Mouse (Mus musculus) G1E-ER4 (cell line): Measurements from ENCODE around the gene Kcnma1. TPM values are rescaled to one million over a fixed set of nuclear protein-coding genes. Genes with fewer than 3 reads are reported as not detected.

Experiments used
- GATA1 ChIP-seq: IDR thresholded peaks from one replicate; pipeline ENCODE4 v1.8.0; 2012; ENCODE audit warnings: low read length, inconsistent platforms
- polyA plus RNA-seq: library from polyadenylated mRNA; stranded (reverse); fragments of >175 nt; gene quantifications from 2 replicates; pipeline ENCODE4 v1.2.3, GENCODE M21; 2012

The Kcnma1 gene
- polyA plus RNA-seq: not detected in 2 replicates

DNA sequence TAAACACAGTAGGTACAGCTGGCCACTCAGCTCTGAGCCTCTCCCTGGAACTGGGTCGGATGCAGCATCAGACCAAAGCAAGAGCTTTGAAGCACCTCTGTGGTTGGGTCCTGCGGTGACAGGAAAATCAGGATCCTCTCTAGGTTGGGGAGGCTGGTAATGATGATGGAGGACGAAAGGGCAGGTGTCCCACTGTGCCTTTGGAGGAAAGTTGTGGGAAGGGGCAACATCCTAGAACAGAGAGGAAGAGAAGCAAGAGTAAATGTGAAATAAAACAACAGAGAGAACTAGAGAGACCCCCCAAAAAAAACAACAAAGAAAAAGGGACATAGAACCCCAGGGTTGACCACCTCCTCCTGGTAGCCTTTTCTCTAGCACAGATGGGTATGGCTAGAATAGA, at the start of gene Kcnma1:
TSS of gene Kcnma1 (minus strand) at position 101 of the 400 bp plus-strand sequence.
- TF ChIP-seq GATA1: no peak

DNA sequence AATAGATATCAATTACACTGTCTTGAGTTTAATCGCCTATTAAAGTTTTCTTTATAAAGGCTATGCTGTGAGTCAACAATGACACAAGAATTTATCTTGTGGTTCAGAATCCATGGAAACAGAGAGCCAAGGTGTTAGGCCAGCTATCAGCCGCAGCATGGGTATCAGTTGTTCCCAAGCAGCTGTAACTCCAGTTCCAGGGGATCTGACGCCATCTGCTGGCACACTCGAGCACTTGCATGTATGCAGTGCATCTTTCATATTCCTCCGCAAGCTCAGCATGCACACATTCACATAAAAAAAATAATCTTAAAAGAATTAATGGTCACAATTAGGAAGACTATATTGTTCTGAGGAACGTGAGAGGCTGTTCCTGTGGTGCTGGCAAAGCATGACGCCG, 45.5 kb upstream of the Kcnma1 start:
- no peak for TF ChIP-seq GATA1

DNA sequence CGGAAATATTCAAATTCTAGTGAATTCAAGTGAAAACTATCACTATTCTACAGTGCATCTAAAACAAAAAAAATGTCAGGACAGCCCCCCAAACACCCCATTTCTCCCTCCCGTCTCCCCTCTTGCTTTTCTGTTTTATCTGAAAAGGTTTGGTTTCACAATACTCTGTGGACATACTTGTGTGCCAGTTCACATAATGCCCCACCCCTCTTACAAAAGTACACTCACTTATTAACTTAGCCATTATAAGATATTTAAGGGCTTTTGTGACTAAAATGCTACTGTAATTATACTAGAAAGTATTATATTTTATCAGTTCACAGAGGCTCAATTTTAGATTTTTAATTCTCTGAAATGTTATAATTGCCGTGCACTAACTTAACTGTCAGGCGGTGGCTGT, 45.0 kb upstream of the Kcnma1 start:
- no peak for TF ChIP-seq GATA1

DNA sequence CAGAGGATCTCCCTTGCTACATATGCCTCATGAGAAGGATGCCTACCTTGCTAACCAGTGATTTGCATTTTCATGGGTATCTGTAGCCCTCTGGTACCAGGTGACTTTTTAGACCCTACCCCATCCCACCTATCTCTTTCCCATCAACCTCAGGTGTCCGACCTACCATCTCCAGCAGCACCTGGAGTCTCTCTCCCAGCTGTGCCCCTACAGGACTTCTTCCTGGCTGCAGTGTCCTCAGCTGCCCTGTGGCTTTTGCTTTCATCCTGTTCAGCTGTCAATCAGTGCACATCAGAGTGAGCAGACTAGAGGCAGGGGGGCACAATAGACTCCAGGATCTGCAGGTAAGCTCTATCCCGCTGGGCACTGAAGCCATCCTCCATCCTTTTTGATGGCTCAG, 37.5 kb upstream of the Kcnma1 start:
- no peak for TF ChIP-seq GATA1

DNA sequence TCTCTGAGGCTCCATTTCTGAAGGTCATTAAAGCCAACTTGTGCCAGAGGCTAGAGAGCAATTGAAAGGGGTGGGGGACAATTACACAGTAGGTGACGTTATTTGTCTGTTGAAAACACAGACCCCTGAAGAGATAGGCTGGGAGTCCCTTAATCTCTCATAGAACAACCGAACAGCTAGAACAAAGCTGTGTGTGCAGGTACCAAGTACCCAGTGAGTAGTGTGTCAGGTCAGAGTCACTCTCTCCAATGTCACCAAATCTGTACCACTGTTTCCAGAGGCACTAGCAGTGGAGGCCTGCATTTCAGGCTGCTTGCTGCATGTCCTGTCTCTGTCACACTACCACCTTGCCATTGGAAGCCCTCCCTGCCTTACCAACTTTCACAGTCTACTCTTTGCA, 22.3 kb upstream of the Kcnma1 start:
- TF ChIP-seq GATA1: no peak

DNA sequence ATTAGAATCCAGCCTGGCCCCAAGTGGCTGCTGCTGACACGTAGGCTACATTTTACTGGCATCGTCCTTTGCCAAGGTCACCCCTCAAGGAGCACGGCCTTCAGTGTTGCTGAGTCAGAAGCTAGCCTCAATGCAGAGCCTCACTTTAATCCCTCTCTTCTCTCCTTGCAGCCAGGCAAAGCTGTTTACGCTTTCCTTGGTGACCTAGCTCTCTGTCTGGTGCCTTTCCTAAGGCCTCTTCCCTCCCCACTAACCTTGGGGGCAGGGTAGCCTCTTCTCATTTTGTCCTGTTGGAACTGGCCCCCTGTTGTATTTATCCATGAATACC, 21.9 kb upstream of the Kcnma1 start:
- TF ChIP-seq GATA1: no peak

DNA sequence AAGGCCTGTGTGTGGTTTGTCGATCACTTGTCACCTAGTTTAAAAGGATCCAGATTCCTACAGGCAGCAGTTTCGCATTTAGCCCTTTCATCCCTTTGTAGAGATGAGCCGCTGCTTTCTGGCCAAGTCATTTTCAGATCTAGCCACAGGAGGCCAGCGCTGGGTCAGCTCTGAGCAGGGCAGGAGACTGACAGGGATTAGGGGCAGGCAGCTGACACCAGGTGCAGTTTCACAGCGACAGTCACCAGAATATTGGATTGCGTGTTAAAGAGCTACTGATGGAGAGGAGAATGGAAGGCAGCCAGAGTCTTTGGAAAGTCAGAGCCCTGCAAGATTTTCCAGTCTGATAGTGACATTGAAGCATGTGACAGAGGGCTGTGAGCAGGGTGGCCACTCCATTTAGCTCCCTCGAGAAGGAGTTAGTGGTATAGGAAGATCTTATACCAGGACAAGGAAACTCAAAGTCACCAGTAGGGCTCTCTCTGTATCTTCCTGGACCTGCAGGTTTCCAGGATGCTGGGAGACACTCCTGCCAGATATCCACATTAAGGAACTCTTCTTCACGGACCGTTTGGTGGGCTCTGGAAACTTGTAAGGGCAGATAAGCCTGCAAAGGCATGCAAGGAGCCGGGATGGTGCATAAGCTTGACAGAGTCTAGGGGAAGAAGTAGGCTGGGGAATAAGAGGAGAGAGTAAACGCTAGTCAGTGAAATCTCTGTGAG, 21.4 kb upstream of the Kcnma1 start:
- no peak for TF ChIP-seq GATA1

DNA sequence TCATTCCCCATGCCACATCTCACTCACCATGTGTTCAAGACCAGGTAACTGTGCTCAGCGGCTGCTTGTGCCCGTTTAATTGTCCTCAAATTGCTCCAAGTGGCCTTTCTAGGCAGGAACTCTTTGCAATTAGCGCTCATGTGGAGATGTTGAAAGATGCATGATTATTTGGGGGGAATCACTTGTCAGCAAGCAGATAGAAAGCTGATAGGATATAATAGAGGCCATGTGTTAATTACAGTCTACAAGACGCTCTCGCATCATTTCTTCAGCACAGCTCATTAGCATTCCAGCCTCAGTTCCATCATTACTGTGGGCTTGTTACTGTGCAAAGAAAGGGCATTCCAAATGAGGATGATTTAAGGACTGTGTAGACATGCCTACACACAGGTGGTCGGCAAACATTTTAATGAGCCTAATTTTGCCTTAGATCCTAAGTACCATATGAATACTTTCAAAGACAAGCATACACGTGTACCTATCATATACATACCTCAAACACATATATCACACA, 18.6 kb upstream of the Kcnma1 start:
- TF ChIP-seq GATA1: no peak

DNA sequence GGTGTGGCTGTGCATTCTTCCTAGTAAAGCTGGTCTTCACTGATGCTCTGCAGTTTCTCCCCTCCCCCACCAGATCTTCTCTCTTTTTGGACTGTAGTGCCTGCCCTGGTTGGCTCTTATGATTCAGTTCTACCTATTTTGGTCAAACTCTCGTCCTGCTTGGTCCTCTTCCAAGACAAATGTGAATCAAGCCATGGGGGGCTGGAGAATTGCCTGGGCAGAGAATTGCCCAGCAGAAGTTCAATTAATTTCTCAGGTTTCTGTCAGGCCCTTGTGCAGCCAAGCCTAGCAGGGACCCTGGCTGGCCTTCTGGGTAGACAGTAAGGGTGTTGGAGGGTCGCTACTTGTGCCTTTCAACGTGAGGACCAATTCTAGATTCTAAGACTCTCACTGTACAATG, 17.9 kb upstream of the Kcnma1 start:
- no peak for TF ChIP-seq GATA1

DNA sequence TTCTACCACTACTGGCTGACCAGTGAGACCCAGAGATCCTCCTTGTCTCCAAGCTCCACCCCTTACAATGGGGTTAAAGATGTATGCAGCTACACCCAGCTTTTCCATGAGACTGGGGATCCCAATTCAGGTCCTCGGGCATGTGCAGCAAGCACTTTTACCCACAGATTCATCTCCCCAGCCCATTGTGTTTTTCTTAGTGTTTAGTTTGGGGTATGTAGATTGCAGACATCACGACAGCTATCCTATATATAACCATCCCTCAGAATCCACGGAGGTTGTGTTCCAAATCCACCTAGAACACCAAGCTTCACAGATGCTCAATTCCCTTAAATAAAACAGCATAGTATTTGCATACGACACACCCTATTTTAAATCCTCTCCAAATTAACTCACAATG, 6.4 kb upstream of the Kcnma1 start:
- no peak for TF ChIP-seq GATA1

DNA sequence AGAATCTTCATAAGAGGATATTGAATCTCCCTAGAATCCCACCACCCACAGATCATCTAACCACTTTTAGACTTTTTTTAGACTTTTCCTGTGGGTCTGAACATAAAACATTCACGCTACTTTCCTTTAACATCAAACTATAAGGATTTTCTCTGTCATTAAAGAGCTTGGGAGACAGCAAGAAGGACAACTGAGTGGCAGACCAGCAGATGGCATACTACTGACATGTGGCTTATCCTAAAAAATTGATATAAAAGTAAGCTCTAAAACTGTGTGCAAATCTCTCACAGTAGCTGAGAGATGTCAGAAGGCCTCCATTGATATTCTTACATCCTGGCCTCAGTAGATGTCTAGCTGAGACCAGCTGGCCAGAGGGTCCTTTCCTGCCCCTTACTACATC, 4.3 kb downstream of the Kcnma1 start:
- TF ChIP-seq GATA1: no peak

DNA sequence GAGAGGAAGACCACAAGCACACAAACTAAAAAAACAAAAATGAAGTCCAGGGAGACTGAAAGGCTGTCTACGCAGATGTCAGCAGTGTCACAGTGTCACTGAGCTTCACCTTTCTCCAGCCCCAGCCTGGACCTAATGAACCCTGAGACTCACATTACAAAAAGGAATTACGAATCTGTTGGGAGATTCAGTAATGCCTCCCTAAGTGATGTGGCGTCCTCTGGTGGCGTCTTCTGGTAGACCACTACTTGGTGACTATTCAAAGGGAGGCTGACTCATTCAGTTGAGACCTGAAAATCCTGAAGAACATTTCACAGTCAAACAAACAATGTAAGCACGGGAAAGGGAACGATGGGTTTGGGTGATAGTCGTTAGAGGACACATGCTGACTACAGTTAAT, 6.0 kb downstream of the Kcnma1 start:
- TF ChIP-seq GATA1: no peak

DNA sequence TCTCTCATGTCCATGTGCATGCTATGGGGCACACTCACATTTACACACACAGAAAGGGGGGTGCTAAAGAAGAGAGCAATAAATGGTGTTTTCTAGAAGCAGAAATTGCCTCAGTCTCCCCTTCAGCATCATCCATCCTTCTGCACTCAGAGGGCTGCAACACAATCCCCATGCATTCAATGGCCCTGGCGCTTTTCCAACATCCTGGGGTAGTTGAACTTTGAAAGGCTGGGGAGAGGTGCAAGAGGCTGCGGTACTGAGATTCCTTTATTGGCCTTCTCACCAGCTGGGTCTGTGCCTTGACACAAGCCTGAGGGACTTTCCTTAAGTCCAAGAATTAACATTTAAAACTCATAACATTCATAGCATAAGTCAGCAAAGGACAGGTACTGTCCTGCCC, 8.0 kb downstream of the Kcnma1 start:
- TF ChIP-seq GATA1: no peak

DNA sequence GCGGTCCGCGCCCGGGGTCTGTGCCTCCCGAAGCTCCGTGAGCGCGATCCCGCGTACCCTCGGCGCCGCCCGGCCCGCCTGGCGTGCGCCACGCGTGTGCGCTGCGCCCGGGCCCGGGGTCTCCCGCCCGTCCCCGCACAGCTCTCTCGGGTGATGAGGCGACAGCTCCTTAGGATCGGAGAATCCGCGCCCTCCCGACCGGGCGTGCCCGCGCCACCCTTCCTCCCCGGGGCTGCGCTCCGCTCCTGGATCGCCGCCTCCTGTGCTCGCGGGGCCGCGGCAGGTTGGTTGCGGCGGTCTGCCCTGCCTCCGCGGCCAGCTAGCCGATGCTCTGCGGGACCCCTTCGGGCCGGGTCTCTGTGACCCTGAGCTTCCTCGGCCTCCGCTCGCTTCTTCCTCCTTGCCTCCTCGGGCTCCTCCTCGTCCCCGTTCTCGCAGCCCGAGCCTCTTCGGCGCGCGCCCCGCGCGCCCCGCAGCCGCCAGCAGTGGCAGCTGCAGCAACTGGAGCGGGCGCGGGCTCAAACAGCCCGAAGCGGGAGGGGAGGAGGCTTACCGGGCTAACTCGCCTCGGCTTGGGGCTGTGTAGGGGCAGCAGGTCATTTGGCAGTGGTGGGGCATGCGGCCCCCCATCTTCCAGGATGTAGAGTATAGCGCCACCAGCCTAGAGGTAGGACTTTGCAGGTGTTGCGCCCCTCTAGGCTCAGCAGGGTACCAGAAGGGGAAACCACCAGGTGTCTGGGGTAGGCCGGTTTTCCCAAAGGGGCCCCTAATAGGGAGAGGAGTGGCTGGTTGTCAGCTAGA, 9.6 kb downstream of the Kcnma1 start:
- TF ChIP-seq GATA1: no peak

DNA sequence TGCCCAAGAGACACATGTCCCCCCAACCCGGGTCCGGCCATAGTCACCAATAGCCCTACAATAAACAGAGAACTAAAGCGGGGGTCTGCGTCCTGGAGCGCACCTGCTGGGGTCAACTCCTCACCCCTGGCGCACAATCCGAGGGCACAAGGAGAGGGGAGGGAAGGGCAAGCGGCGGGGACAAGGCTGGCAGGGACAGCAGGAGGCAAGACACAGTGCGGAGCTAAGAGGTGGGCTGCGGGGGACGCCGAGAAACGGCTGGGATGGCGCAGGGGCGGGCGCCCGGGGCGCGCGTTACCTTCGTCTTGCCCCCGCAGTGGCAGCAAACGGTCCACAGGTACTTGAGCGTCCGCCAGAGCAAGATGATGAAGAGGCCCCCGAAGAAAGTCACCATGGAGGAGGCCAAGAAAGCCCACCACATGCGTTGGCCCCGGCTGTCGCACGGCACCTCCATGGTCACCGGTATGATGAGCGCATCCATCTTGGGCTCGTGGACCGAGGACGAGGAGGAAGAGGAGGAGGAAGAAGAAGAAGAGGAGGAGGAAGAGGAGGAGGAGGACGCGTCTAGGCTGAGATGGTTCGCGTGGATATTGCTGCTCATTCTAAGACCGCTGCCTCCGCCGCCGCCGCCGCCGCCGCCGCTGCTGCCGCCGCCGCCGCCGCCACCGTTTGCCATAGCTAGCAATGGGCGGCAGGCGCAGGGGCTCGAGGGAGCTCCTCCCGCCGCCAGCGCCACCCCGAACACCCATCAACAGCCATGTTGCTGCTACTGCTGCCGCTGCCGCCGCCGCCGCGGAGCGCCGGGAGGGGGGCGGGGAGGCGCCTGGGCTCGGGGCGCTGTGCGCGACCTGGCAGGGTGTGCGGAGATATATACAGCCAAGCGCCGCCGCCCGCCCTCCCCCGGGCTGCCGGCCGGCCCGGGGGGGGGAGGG, 10.6 kb downstream of the Kcnma1 start:
- no peak for TF ChIP-seq GATA1

DNA sequence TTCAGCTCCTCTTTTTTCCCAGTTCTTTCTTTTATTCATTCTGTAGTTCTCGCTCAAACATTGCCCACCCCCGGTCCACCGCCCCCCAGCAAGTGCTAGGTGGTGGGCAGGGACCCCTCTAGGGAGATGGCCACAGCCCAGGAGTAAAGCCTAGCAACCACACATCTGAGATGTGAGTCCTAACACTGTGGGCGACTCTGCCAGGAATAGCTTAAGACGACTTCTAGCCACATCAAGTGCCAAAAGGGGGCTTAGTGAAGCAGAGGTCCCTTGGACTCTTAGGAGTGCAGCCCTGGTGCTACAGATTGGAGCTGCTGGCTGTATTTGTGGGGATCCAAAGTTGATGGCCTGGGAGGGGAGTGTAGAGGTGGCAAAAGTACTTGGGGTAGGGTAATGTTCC, 11.6 kb downstream of the Kcnma1 start:
- TF ChIP-seq GATA1: no peak
